8 mouse cellular contexts compared by ENCODE assay signal in the genomic region with DNA sequence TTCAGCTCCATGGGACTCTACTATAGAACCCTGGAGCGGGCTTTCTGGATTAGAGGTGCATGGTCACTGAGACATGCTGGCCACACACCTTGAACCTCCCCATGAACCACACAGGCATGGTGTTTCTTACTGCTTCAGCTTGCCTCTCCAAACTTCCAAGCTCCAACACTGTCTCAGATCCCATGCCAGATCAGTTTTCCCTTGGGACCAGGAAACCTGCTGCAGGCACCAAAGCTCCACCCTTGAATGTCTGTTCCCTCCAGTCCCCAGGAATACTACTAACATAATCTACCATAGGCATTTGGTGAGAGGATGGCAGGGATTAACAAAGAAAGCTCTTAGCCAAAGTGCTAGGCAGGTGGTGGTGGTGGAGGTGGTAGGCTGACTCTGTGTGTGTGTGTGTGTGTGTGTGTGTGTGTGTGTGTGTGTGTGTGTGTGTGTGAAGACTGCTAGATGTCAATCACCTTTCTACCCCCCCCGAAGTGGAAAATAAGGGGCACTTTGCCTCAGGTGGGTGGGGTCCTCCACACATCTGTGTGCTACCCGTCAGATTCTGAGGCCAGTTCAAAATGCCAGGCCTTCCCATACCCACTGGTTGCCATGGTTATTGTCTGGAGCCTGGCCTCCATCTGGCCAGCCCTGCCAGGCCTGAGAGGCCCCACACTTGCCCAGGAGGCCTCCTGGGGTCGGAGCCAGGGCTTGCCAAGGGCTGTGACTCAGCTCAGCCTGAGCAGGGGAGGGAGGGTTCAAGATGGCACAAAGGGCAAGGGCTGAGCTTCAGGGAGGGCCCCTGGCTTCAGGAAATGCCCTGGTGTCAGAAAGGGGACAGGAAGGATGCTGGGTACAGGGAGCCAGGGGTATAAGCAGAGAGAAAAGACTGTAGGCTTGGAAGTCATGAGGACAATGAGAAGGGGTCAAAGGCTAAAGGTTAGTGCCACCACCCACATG. TPM values are rescaled to one million over a fixed set of nuclear protein-coding genes. Genes with fewer than 3 reads are reported as not detected.
DNase-seq lines count a peak whose midpoint lies in the region; ATAC-seq and TF ChIP-seq lines count a peak whose summit lies in the region.

No protein-coding gene starts in this region.

- no peak for TF ChIP-seq CTCF in C2C12 (IDR thresholded peaks at IDR 0.05; ENCODE audit: control insufficient read depth, insufficient read depth, insufficient read length)
- no peak for TF ChIP-seq CTCF in forebrain, postnatal 0 days (IDR thresholded peaks at IDR 0.05; ENCODE audit: low read depth)
- no peak for TF ChIP-seq CTCF in liver, postnatal 0 days (IDR thresholded peaks at IDR 0.05; ENCODE audit: low read depth)

- H3K79me3 ChIP-seq in C2C12 (ENCODE audit: low read depth) = no peaks in the 10 kb centered on the region

- no peak overlapping the region for H3ac ChIP-seq in C2C12 (ENCODE audit: control insufficient read depth, insufficient read length, low read depth)

- no peak overlapping the region for H3K4me2 ChIP-seq in hindbrain, embryonic 13.5 days
- no peak overlapping the region for H3K4me2 ChIP-seq in hindbrain, embryonic 11.5 days (replicated peaks; ENCODE audit: low read depth, low read length)
- H3K4me2 ChIP-seq in forebrain, postnatal 0 days (ENCODE audit: low read depth) = no peak overlapping the region
- peak overlapping the region; percentile 38 for H3K4me2 ChIP-seq in liver, postnatal 0 days (ENCODE audit: low read depth, low read length)

- no peak for ATAC-seq in hindbrain, embryonic 13.5 days (ENCODE audit: low FRiP score)
- ATAC-seq in hindbrain, embryonic 11.5 days (ENCODE audit: low FRiP score) = no peak
- ATAC-seq in forebrain, postnatal 0 days = peak; percentile 81
- peak; percentile 96 for ATAC-seq in liver, postnatal 0 days
- no peak; the same call in 1 of the 2 replicates for ATAC-seq in frontal cortex, adult (ENCODE audit: low TSS enrichment)

- no peak for DNase-seq in hindbrain, embryonic 11.5 days (ENCODE audit: low spot score)
- DNase-seq in adrenal gland, postnatal 36 days = peak; percentile 79 to 82
- DNase-seq in forebrain, postnatal 0 days = peak; percentile 26
- peak; percentile 74 for DNase-seq in liver, postnatal 0 days
- no peak for DNase-seq in thymus, postnatal 25 days

- no peaks in the 10 kb centered on the region for H3K36me3 ChIP-seq in hindbrain, embryonic 13.5 days
- no peaks in the 10 kb centered on the region for H3K36me3 ChIP-seq in hindbrain, embryonic 11.5 days (ENCODE audit: control insufficient read depth, insufficient read depth, low read length)
- peaks cover 70% of the 10 kb centered on the region for H3K36me3 ChIP-seq in C2C12 (ENCODE audit: control insufficient read depth, insufficient read depth)
- H3K36me3 ChIP-seq in forebrain, postnatal 0 days (ENCODE audit: insufficient read depth) = no peaks in the 10 kb centered on the region; the same call in 1 of the 2 replicates
- H3K36me3 ChIP-seq in liver, postnatal 0 days (replicated peaks; ENCODE audit: insufficient read depth, low read length) = peaks cover 6% of the 10 kb centered on the region; the same call in 1 of the 2 replicates

- WGBS in hindbrain, embryonic 13.5 days = 40% methylated on average over 3 of the region's 4 CpGs
- WGBS in hindbrain, embryonic 11.5 days = 63% methylated on average over 4 of the region's 4 CpGs
- WGBS in forebrain, postnatal 0 days = 61% methylated on average over 4 of the region's 4 CpGs
- WGBS in liver, postnatal 0 days (ENCODE audit: insufficient replicate concordance) = 55% methylated on average over 4 of the region's 4 CpGs

- H3K9me3 ChIP-seq in hindbrain, embryonic 13.5 days = no peaks in the 10 kb centered on the region
- no peaks in the 10 kb centered on the region for H3K9me3 ChIP-seq in hindbrain, embryonic 11.5 days (ENCODE audit: control insufficient read depth, low read length)
- H3K9me3 ChIP-seq in forebrain, postnatal 0 days (ENCODE audit: low read length) = no peaks in the 10 kb centered on the region
- H3K9me3 ChIP-seq in liver, postnatal 0 days (ENCODE audit: low read length) = no peaks in the 10 kb centered on the region

- TF ChIP-seq EP300 in liver, postnatal 0 days (IDR thresholded peaks at IDR 0.05; ENCODE audit: low read depth) = peak; percentile 49; the same call in 1 of the 2 replicates

- no peaks in the 10 kb centered on the region for H3K27me3 ChIP-seq in hindbrain, embryonic 13.5 days
- no peaks in the 10 kb centered on the region for H3K27me3 ChIP-seq in hindbrain, embryonic 11.5 days (ENCODE audit: control insufficient read depth, insufficient read depth, low read length)
- no peaks in the 10 kb centered on the region for H3K27me3 ChIP-seq in C2C12 (ENCODE audit: control insufficient read depth, insufficient read depth, insufficient read length)
- H3K27me3 ChIP-seq in forebrain, postnatal 0 days (ENCODE audit: insufficient read depth, low read length) = no peaks in the 10 kb centered on the region
- H3K27me3 ChIP-seq in liver, postnatal 0 days (ENCODE audit: insufficient read depth, low read length) = no peaks in the 10 kb centered on the region

- no peaks in the 10 kb centered on the region for H3K79me2 ChIP-seq in C2C12 (ENCODE audit: control insufficient read depth, insufficient read depth)

- H3K9ac ChIP-seq in hindbrain, embryonic 13.5 days = 0 out of 2 replicates have a peak overlapping the region, but pooled peaks have one; percentile 19
- H3K9ac ChIP-seq in hindbrain, embryonic 11.5 days (ENCODE audit: low read depth, low read length) = no peak overlapping the region
- H3K9ac ChIP-seq in forebrain, postnatal 0 days = no peak overlapping the region
- no peak overlapping the region for H3K9ac ChIP-seq in liver, postnatal 0 days (replicated peaks)

- no peak overlapping the region for H3K27ac ChIP-seq in hindbrain, embryonic 13.5 days
- no peak overlapping the region for H3K27ac ChIP-seq in hindbrain, embryonic 11.5 days (ENCODE audit: low read depth, low read length)
- no peak overlapping the region for H3K27ac ChIP-seq in forebrain, postnatal 0 days (ENCODE audit: low read depth, low read length)
- H3K27ac ChIP-seq in liver, postnatal 0 days (ENCODE audit: low read depth) = peak overlapping the region; percentile 64

- peaks cover 10% of the 10 kb centered on the region for H3K4me1 ChIP-seq in hindbrain, embryonic 13.5 days (replicated peaks)
- no peaks in the 10 kb centered on the region for H3K4me1 ChIP-seq in hindbrain, embryonic 11.5 days (replicated peaks; ENCODE audit: control insufficient read depth, insufficient read depth, low read length)
- no peaks in the 10 kb centered on the region for H3K4me1 ChIP-seq in forebrain, postnatal 0 days (ENCODE audit: insufficient read depth)
- H3K4me1 ChIP-seq in liver, postnatal 0 days (ENCODE audit: insufficient read depth) = peaks cover 25% of the 10 kb centered on the region

- no peak overlapping the region for H3K4me3 ChIP-seq in hindbrain, embryonic 13.5 days
- no peak overlapping the region for H3K4me3 ChIP-seq in hindbrain, embryonic 11.5 days (ENCODE audit: low read depth, low read length)
- H3K4me3 ChIP-seq in C2C12 (ENCODE audit: insufficient read depth, poor library complexity, severe bottlenecking) = no peak overlapping the region
- H3K4me3 ChIP-seq in forebrain, postnatal 0 days (ENCODE audit: low read depth, low read length) = no peak overlapping the region
- no peak overlapping the region for H3K4me3 ChIP-seq in liver, postnatal 0 days (ENCODE audit: low read depth, low read length)

TF ChIP-seq in C2C12, 6 proteins besides CTCF, POLR2A, EP300 and RAD21:
- TF ChIP-seq MAX (IDR thresholded peaks at IDR 0.05) (peak; percentile 35), MYOG (IDR thresholded peaks at IDR 0.05; ENCODE audit: control insufficient read depth, extremely low read depth, insufficient read length) (no peak)

RNA-seq across cellular contexts. Expression of a gene that starts 25.2 kb away (rescaled TPM):
- polyA plus RNA-seq in hindbrain, embryonic 13.5 days (2015; fragmentation: Nextera tagmentation; extraction: Ambion mirVana) = 0.23 and 0.32 TPM in 2 replicates
- polyA plus RNA-seq in hindbrain, embryonic 11.5 days (2014; fragmentation: Nextera tagmentation; extraction: Ambion mirVana) = 0.34 and 0.40 TPM in 2 replicates
- 4.0 TPM for polyA plus RNA-seq in C2C12 (2012; fragmentation: generic; extraction: Trizol)
- 10 to 100 TPM; 17.8 to 18.3 TPM for total RNA-seq in adrenal gland, postnatal 36 days (2021)
- total RNA-seq in forebrain, postnatal 0 days (2014; rRNA removed) = 1.9 and 3.3 TPM in 2 replicates
- polyA plus RNA-seq in forebrain, postnatal 0 days (2015; fragmentation: Nextera tagmentation; extraction: Ambion mirVana) = 0.34 and 0.56 TPM in 2 replicates
- polyA plus RNA-seq in liver, postnatal 0 days (2015; fragmentation: Nextera tagmentation; extraction: Ambion mirVana) = 0.86 and 1.0 TPM in 2 replicates

Comparison
In these comparisons a context has a peak if more than half of its experiments do, and no peak if none do; other contexts are left out.
1. ATAC-seq: peak in forebrain, postnatal 0 days (single experiment) and liver, postnatal 0 days (single experiment); none in hindbrain, embryonic 13.5 days (single experiment), hindbrain, embryonic 11.5 days (single experiment) and frontal cortex, adult (single experiment).
2. DNase-seq: peak in adrenal gland, postnatal 36 days (2 of 2), forebrain, postnatal 0 days (single experiment) and liver, postnatal 0 days (single experiment); none in hindbrain, embryonic 11.5 days (single experiment) and thymus, postnatal 25 days (single experiment).